Mouse (Mus musculus) limb, embryonic 13.5 days (tissue): ENCODE results near the gene Alg1. TPM values are rescaled to one million over a fixed set of nuclear protein-coding genes. Genes with fewer than 3 reads are reported as not detected.
"Not testable (repeated sequence)": the region's sequence is repeated elsewhere in the genome, so short reads cannot be mapped to it uniquely, and the experiment has no call there.

ENCODE experiments used
- ATAC-seq: fragments of 200-750 bp; cut with Nextera tagmentation; 2 replicates; pipeline ENCODE4 v1.8.0; 2017; ENCODE audit warnings: low read depth, moderate number of reproducible peaks, moderate TSS enrichment; ENCODE audit not compliant: low FRiP score
- H3K27ac ChIP-seq: fragments of 300-500 bp; sonication (generic); 2 replicates; pipeline ENCODE4 v1.5.1; 2015; ENCODE audit warnings: inconsistent platforms, mild to moderate bottlenecking, moderate library complexity
- H3K27me3 ChIP-seq: fragments of 300-500 bp; sonication (generic); 2 replicates; pipeline ENCODE4 v1.6.1; 2015; ENCODE audit warnings: mild to moderate bottlenecking, inconsistent platforms
- H3K36me3 ChIP-seq: fragments of 300-500 bp; sonication (generic); 2 replicates; pipeline ENCODE4 v1.6.1; 2015; ENCODE audit warnings: inconsistent platforms, mild to moderate bottlenecking, moderate library complexity
- H3K4me1 ChIP-seq: fragments of 300-500 bp; sonication (generic); 2 replicates; pipeline ENCODE4 v1.6.1; 2015; ENCODE audit warnings: inconsistent platforms
- H3K4me2 ChIP-seq: fragments of 300-500 bp; sonication (generic); replicated peaks from 2 replicates; pipeline ENCODE4 v1.6.1; 2015; ENCODE audit warnings: inconsistent platforms, mild to moderate bottlenecking, moderate library complexity
- H3K4me3 ChIP-seq: fragments of 300-500 bp; sonication (generic); 2 replicates; pipeline ENCODE4 v1.5.1; 2015; ENCODE audit warnings: moderate library complexity, mild to moderate bottlenecking, inconsistent platforms
- H3K9ac ChIP-seq: fragments of 300-500 bp; sonication (generic); 2 replicates; pipeline ENCODE4 v1.6.1; 2015; ENCODE audit warnings: mild to moderate bottlenecking, inconsistent platforms
- H3K9me3 ChIP-seq: fragments of 300-500 bp; sonication (generic); 2 replicates; pipeline ENCODE4 v1.6.1; 2016; ENCODE audit warnings: inconsistent platforms
- WGBS: fragments of 180-500 bp; shearing (Covaris S2); methylation state at CpG from one replicate; pipeline ENCODE4 v1.1.7; 2015; 5-methylcytosine and 5-hydroxymethylcytosine counted together
- polyA plus RNA-seq: library from polyadenylated mRNA; unstranded; fragments of >200 nt; fragmentation: Nextera tagmentation; extraction: Ambion mirVana; gene quantifications from 2 replicates; pipeline ENCODE4 v1.2.1, GENCODE M21; 2015

Alg1 gene
- polyA plus RNA-seq, 1 experiment from 2014 or later, result 35.8 TPM

GRCm38 (mm10) chr16:5212150-5212549 is 21.3 kb upstream of the Alg1 start:
- no peak overlapping the region for H3K9ac ChIP-seq
- H3K4me1 ChIP-seq, result no peaks in the 10 kb centered on the region
- no peaks in the 10 kb centered on the region for H3K9me3 ChIP-seq
- ATAC-seq, result no peak
- no peaks in the 10 kb centered on the region for H3K36me3 ChIP-seq
- no peaks in the 10 kb centered on the region for H3K27me3 ChIP-seq
- H3K27ac ChIP-seq, result no peak overlapping the region
- WGBS, result 73% methylated on average over 3 of the region's 3 CpGs
- H3K4me2 ChIP-seq, result no peak overlapping the region
- H3K4me3 ChIP-seq, result no peak overlapping the region

DNA sequence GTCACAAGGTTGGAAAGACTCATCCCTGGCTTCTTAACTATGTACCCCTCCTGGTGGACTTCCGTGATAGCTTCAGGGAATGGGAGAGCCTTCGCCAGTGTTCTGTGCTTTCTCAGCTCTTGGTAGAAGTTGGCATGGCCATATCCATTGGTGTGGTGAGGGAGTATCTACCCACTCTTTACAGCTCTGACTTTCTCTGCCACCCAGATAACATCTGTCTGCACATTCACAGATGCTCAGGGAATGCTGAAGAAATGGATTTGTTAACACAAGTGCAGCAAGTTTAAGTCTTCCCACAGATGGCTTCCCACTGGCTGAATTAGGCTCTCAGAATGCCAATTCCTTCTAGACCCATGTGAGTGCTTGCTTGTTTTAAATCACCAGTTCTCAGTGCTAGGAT is 19.3 kb upstream of the Alg1 start:
- Histone ChIP-seq H3K9me3 (no peaks in the 10 kb centered on the region), H3K36me3 (no peaks in the 10 kb centered on the region), H3K4me3 (no peak overlapping the region), H3K4me2 (no peak overlapping the region), H3K9ac (no peak overlapping the region), H3K27me3 (no peaks in the 10 kb centered on the region), H3K4me1 (no peaks in the 10 kb centered on the region), H3K27ac (no peak overlapping the region)
- no peak for ATAC-seq
- 92% methylated on average over 2 of the region's 2 CpGs for WGBS

GRCm38 (mm10) chr16:5216686-5217085 is 16.7 kb upstream of the Alg1 start:
- Histone ChIP-seq H3K27ac (no peak overlapping the region), H3K36me3 (no peaks in the 10 kb centered on the region), H3K27me3 (no peaks in the 10 kb centered on the region; the same call in 1 of the 2 replicates), H3K4me3 (no peak overlapping the region), H3K9ac (no peak overlapping the region), H3K4me2 (no peak overlapping the region), H3K4me1 (no peaks in the 10 kb centered on the region), H3K9me3 (no peaks in the 10 kb centered on the region)
- 57% methylated on average over 6 of the region's 6 CpGs for WGBS
- ATAC-seq, result no peak

DNA sequence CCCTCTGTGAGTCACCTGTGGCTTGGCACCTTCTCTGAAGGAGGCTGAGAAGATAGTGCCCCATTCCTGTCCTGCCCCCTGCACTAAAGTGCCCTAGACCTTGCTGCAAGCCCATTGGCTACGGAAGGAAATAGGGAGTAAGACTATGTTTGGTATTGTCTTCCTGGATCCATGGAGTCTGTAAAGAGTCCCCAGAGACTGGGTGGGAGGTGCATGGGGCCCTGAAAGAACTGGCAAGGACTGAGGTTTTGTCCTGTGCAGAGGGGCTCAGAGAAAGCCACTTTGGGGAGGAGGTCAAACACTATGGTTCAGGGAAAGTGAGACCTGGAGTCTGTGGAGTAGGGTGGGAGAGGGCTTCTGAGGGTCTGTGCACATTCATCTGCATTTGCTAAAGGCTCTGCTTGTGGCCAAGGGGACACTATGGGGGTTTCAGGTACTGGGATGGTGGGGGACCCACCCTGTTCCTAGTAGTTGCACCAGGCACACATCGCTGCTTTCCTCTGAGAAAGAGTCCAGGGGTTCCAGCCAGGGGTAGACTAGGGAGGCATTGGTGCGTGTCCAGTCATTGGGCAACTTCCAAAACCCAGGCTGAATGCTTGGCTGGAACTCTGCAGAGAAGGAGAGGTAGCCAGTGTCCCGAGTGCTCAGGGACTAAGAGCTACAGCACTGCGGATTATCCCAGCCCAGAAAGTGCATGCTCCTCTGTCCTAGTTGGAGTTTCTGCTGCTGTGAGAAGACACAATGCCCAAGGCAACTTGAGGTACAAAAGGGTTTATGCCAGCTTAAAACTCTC is 15.9 kb upstream of the Alg1 start:
- no peaks in the 10 kb centered on the region; the same call in 1 of the 2 replicates for H3K27me3 ChIP-seq
- no peaks in the 10 kb centered on the region for H3K36me3 ChIP-seq
- H3K4me2 ChIP-seq, result no peak overlapping the region
- no peak overlapping the region for H3K4me3 ChIP-seq
- H3K27ac ChIP-seq, result no peak overlapping the region
- H3K9ac ChIP-seq, result no peak overlapping the region
- no peaks in the 10 kb centered on the region for H3K4me1 ChIP-seq
- 71% methylated on average over 5 of the region's 5 CpGs for WGBS
- ATAC-seq, result no peak
- H3K9me3 ChIP-seq, result no peaks in the 10 kb centered on the region

- no peaks in the 10 kb centered on the region; the same call in 1 of the 2 replicates for H3K27me3 ChIP-seq
- no peak for ATAC-seq
These were observed 12.0 kb upstream of the Alg1 start for GRCm38 (mm10) chr16:5221403-5221802.

DNA sequence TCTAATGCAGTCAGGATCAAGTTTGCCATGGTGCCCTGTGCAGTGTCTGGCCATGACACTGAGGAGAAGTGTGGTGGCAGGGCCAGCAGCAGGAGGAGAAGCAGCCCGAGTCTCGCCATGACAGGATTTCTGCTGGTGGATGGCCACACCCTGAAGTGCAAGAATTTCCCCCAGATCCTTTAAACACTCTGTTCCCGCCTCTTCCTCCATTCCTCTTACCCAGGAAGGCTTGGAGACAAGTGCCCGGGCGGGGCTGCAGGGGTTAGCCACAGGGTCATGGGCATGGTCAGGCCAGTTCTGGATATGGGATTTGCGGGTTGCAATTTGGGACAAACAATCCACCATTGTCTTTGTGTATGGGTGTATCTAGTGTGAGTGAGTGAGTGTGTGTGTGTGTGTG is 11.3 kb upstream of the Alg1 start, which contains the start of gene AU021092:
AU021092 (minus strand) TSS at position 160 of the 400 bp plus-strand sequence.
- no peaks in the 10 kb centered on the region for H3K4me1 ChIP-seq
- H3K36me3 ChIP-seq, result no peaks in the 10 kb centered on the region
- H3K4me3 ChIP-seq, result no peak within 1 kb of the TSS
- no peaks in the 10 kb centered on the region for H3K9me3 ChIP-seq
- H3K27ac ChIP-seq, result no peak within 1 kb of the TSS
- no peak within 1 kb of the TSS for H3K9ac ChIP-seq
- H3K27me3 ChIP-seq, result no peaks in the 10 kb centered on the region; the same call in 1 of the 2 replicates
- H3K4me2 ChIP-seq, result no peak within 1 kb of the TSS
- WGBS, result 68% methylated on average over 6 of the region's 6 CpGs
- no peak for ATAC-seq

More at GRCm38 (mm10) chr16:5221403-5221802, 12.0 kb upstream of the Alg1 start:
- no peak overlapping the region for H3K4me3 ChIP-seq
- H3K9me3 ChIP-seq, result no peaks in the 10 kb centered on the region
- H3K27ac ChIP-seq, result no peak overlapping the region
- WGBS, result 70% methylated on average over 4 of the region's 4 CpGs
- no peak overlapping the region for H3K9ac ChIP-seq
- H3K4me2 ChIP-seq, result no peak overlapping the region
- H3K36me3 ChIP-seq, result no peaks in the 10 kb centered on the region
- H3K4me1 ChIP-seq, result no peaks in the 10 kb centered on the region

DNA sequence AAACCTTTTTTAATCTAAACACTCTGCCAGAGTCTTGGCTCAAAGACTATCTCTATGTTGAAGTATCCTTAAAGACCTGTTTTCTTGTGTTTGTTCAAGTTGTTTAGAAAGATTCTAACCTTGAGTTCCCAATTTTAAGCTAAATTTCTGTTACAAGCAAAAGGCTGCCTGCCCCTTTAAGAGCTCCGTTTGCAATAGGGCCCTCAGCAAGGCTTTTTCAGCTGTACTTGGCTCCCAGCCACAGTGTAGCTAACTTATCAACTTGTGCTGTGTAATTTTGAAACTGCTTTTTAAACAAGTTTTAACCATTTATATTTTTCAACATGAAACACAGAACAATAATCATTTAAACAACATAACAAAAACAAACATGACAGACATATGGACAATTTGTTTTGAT is 6.9 kb upstream of the Alg1 start:
- WGBS, result 12% methylated on average over 1 of the region's 1 CpGs
- H3K4me2 ChIP-seq, H3K9me3 ChIP-seq, ATAC-seq, H3K36me3 ChIP-seq, H3K27ac ChIP-seq, H3K9ac ChIP-seq, H3K27me3 ChIP-seq, H3K4me3 ChIP-seq, H3K4me1 ChIP-seq: not testable (repeated sequence)

- not testable (repeated sequence) for H3K9me3 ChIP-seq, H3K4me3 ChIP-seq, H3K27ac ChIP-seq, H3K4me1 ChIP-seq, H3K27me3 ChIP-seq, ATAC-seq, H3K36me3 ChIP-seq, H3K4me2 ChIP-seq, H3K9ac ChIP-seq
- 77% methylated on average over 19 of the region's 19 CpGs for WGBS
These were observed 5.9 kb upstream of the Alg1 start for GRCm38 (mm10) chr16:5227501-5227900.

- H3K36me3 ChIP-seq, ATAC-seq, H3K9ac ChIP-seq, H3K4me1 ChIP-seq, H3K4me2 ChIP-seq, H3K27ac ChIP-seq, H3K4me3 ChIP-seq, H3K27me3 ChIP-seq, H3K9me3 ChIP-seq: not testable (repeated sequence)
- WGBS, result 60% methylated on average over 3 of the region's 3 CpGs
These were observed 5.3 kb upstream of the Alg1 start for GRCm38 (mm10) chr16:5228103-5228502.

GRCm38 (mm10) chr16:5232982-5233381 is 439 bp upstream of the Alg1 start:
- Histone ChIP-seq H3K4me1 (peaks cover 15% of the 10 kb centered on the region), H3K9ac (no peak overlapping the region), H3K27me3 (no peaks in the 10 kb centered on the region), H3K9me3 (no peaks in the 10 kb centered on the region), H3K27ac (no peak overlapping the region), H3K4me3 (peak overlapping the region; percentile 90), H3K4me2 (peak overlapping the region; percentile 83), H3K36me3 (peaks cover 9% of the 10 kb centered on the region; the same call in 1 of the 2 replicates)
- 73% methylated on average over 4 of the region's 4 CpGs for WGBS
- peak; percentile 22 for ATAC-seq

DNA sequence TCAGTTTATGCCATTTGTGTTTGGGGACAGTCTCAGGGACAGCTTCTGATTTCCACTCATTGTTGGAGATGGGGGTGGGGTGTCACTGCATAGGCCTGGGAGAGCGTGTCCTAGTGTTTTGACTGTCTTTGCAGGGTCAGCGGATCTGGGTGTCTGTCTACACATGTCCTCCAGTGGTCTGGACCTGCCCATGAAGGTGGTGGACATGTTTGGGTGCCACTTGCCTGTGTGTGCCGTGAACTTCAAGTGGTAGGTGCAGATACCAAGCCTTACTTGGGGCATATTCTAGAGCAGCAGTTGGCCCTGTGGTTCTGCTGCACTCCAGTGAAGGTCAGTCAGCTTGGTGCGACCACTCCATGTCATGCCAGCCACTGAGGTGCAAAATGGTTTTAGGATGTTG is 8.9 kb downstream of the Alg1 start:
- Histone ChIP-seq H3K9me3 (no peaks in the 10 kb centered on the region), H3K36me3 (peaks cover 84% of the 10 kb centered on the region), H3K4me3 (no peak overlapping the region), H3K27me3 (no peaks in the 10 kb centered on the region), H3K27ac (no peak overlapping the region), H3K4me1 (no peaks in the 10 kb centered on the region), H3K4me2 (no peak overlapping the region), H3K9ac (no peak overlapping the region)
- 92% methylated on average over 4 of the region's 4 CpGs for WGBS
- no peak for ATAC-seq

GRCm38 (mm10) chr16:5242882-5243281 is 9.5 kb downstream of the Alg1 start:
- no peak overlapping the region for H3K4me3 ChIP-seq

GRCm38 (mm10) chr16:5244411-5244810 is 11.0 kb downstream of the Alg1 start:
- Histone ChIP-seq H3K27ac (no peak overlapping the region), H3K9me3 (no peaks in the 10 kb centered on the region), H3K27me3 (no peaks in the 10 kb centered on the region), H3K9ac (no peak overlapping the region), H3K36me3 (peaks cover 94% of the 10 kb centered on the region), H3K4me3 (no peak overlapping the region), H3K4me1 (no peaks in the 10 kb centered on the region), H3K4me2 (no peak overlapping the region)
- 35% methylated on average over 7 of the region's 7 CpGs for WGBS
- ATAC-seq, result 0 out of 2 replicates have a peak, but pooled peaks have one; percentile 37

More at GRCm38 (mm10) chr16:5242882-5243281, 9.5 kb downstream of the Alg1 start:
- Histone ChIP-seq H3K4me2 (no peak overlapping the region), H3K27ac (no peak overlapping the region), H3K36me3 (peaks cover 90% of the 10 kb centered on the region), H3K27me3 (no peaks in the 10 kb centered on the region), H3K4me1 (no peaks in the 10 kb centered on the region), H3K9me3 (no peaks in the 10 kb centered on the region), H3K9ac (no peak overlapping the region)
- no peak for ATAC-seq
- WGBS, result 76% methylated on average over 6 of the region's 6 CpGs
